Mouse (Mus musculus) liver, postnatal 0 days (tissue): ENCODE measurements around the gene Efcab11.

Source experiments
- CTCF ChIP-seq: sonication (generic); IDR thresholded peaks from 2 replicates; pipeline ENCODE4 v1.5.1; 2016; ENCODE audit warnings: antibody characterized with exemption, low read depth
- EP300 ChIP-seq: IDR thresholded peaks from 2 replicates; pipeline ENCODE4 v1.6.1; 2016; ENCODE audit warnings: antibody characterized with exemption, low read depth, mild to moderate bottlenecking

GRCm38 (mm10) chr12:99837528-99837927 is 46.7 kb downstream of the Efcab11 start:
- TF ChIP-seq CTCF (no peak), EP300 (no peak)
